Mouse (Mus musculus): ENCODE results near the gene Steap1.

- no peak for TF ChIP-seq POLR2A (IDR thresholded peaks at IDR 0.05; ENCODE audit: low read depth, low read length)
- TF ChIP-seq CTCF (IDR thresholded peaks at IDR 0.05; ENCODE audit: extremely low read depth, insufficient read length, insufficient replicate concordance, low read depth, low read length): no peak
These were observed 16.9 kb downstream of the Steap1 start for GRCm38 (mm10) chr5:5732208-5732607.
